Mouse (Mus musculus) embryonic stem cell, embryonic (primary cell): ENCODE results near the gene Taf3.

Experiments
- CTCF ChIA-PET, 4 experiments: fragments of 300-600 bp in 2 of 4; fragments of 350-600 bp in 2 of 4; sonication (Branson Sonifier 250); formaldehyde crosslinking; loops; one replicate each; lab custom pipeline; 2022; ENCODE audit warnings: inconsistent platforms in 2 of 4; lab: Charles Lee
- POLR2A ChIA-PET, 4 experiments: fragments of 300-600 bp in 2 of 4; fragments of 350-600 bp in 2 of 4; sonication (Branson Sonifier 250); formaldehyde crosslinking; loops; one replicate each; lab custom pipeline; 2022; ENCODE audit warnings: antibody characterized with exemption in 4 of 4, inconsistent platforms in 1 of 4; lab: Charles Lee

The Taf3 gene

DNA sequence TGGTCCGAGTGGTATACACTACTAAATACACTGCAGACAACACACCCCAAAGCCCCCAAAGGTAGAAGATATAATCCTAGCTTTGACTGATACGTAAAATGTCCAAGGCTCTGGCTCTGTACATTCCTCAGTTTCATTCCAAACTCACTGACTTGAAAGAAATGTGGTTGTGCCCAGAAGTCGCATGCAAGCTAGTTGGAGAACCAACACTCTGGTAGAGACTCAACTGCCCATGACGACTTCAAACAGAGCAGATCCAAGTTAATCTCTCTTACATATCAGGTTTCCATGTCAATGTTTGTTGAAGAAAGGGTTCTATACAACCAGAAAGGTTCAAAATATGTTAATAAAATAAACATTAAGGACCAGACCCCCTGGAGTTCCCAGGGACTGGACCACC, 60.1 kb downstream of the Taf3 start:
- ChIA-PET POLR2A (interaction anchor here in 3 of 4 experiments (0.6 to 1.1 kb wide), 3 partner anchors 59 to 809 kb away, joined by 3 read pairs; no protein-coding TSS in a partner anchor), CTCF (no interaction called here)

DNA sequence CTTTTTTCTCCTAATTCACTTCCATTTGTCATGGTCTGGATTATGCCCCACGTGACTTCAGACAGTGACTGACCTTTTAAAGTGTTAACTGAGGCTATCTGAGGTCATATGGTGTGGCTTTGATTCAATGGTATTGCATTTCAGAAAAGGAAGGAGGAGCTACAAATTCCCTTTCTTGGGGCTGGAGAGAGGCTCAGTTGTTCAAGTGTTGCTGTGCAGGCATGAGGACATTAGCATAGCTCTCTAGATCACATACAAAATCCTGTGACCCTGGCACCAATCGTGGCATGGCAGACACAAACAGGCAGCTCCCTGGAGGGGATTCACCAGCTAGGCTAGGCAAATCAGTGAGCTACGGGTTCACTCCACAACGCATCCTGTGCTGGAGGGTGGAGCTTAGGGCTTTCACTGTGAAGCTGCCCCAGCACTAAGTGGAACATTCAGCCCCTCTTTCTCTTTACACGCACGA, 62.4 kb downstream of the Taf3 start:
- POLR2A ChIA-PET: interaction anchor here in 3 of 4 experiments (0.8 to 1.7 kb wide), 20 partner anchors 10 to 150 kb away, joined by 3 to 9 read pairs (median 4); partner anchors contain the start of genes Atp5c1 (in 1 of the 3) and Kin (in 1 of the 3)
- CTCF ChIA-PET: interaction anchor here in 1 of 4 experiments (0.7 kb wide), 2 partner anchors 25 to 242 kb away, joined by 3 to 5 read pairs; no protein-coding TSS in a partner anchor

DNA sequence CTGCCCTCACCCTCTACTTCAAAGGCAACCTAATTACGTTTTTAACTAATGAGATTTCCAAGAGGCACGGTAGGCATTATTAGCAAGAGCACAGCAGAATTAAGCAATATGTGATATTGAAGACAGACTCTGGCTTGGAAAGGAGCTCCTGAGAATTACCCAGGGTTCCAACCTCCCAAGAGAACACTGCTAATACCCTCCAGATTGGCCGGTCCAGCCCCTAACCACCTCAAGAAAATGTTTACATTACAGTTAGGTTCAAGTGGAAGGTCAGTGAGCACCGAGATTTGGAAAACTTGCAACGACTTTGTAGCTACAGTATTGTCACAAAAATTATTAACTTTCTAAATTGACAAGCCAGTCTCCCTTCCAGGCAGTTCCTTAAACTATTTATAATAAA, 66.0 kb downstream of the Taf3 start:
- CTCF ChIA-PET: interaction anchor here in 1 of 4 experiments (0.6 kb wide), 1 partner anchor 98 kb away, joined by 3 read pairs; no protein-coding TSS in a partner anchor
- POLR2A ChIA-PET: no interaction called here

DNA sequence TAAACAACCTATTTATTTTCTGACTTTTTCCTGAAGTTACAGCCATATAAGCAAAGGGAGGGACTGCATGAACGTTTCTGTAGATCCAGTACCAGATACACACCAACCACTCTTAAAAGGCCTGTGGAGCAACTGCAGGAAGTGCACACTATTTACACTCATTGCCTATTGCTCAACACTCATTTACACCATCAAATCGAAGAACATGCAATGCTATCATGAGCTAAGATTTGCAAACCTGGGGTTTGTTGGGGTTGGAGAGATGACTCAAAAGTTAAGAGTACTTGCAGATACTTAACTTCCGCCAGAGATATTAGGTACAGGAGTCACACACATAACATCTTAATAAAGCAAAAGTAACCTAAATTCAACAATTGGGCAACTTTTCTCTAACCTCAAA, 76.5 kb downstream of the Taf3 start:
- ChIA-PET CTCF (no interaction called here), POLR2A (no interaction called here)

DNA sequence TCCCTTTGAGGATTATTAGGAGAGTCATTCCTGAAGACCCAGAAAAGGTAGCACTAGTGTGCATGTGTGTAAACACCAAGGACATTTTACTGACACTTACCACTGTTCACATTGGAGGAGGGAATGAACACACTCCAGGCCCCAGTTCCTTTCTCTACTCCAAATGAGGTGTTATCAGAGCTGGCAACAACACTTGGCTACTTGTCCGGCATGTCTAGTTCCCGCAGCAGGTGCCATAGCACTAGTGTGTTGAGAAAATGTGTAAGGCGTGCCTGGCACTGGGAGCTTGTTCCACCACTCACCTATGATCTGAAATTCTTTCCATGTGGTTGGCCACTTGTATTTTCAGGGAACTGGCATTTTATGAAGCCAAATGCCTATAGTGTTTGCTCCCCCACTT, 77.8 kb downstream of the Taf3 start:
- POLR2A ChIA-PET: no interaction called here
- CTCF ChIA-PET: no interaction called here

DNA sequence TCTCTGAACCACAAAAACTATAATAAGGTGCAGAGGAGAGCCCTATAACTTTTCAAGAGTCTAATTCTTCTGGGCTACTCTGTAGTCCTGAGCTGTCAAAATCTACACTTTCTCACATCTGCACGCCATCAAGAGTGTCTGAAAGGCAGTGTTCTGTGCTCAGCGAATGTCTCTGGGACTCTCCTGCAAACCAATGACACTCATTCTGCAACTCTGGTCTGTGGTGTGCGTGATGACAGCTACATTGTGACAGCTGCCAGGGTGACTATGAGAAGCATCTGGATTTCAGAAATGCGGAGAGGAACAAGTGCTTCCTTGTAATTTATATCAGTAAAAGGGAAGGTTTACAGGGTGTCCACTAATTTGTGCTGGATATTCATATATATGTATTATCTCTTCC, 78.2 kb downstream of the Taf3 start:
- ChIA-PET POLR2A (no interaction called here), CTCF (no interaction called here)

DNA sequence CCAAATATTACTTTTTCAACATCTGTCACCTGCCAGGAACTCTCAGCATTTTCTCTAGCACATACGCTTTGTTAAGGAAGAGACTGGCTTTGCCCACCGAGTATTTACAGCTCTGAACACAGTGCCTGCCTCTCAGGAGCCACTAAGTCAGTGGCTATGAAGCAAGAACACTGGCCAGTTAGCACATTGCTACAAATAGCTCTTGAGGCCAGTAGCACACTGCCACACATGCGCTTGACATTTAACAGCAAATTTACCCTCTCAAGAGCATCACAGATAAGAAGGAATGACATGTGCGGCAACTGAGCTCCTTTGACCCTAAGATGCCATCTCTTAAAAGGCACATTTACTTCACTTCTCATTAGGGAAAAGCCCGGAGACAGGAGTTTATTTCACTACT, 78.7 kb downstream of the Taf3 start:
- ChIA-PET CTCF (no interaction called here), POLR2A (no interaction called here)

DNA sequence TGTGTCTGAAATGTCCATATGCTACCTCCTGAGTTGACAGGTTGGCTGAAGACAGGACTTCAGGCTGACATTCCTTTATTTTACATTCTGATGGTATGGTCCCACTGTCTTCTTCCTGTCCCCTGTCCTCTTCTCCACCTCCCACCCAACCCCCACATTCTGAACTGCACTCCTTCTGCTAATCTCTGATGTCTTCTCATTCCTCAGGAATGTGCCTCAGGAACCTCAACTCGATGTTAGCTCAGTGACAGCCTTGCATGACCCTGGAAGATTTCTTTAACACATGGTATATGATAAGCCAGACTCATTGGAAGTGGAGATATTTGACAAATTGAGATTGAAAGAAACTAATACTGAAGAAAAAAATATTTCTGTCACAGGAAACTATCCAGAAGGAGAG, 81.8 kb downstream of the Taf3 start:
- POLR2A ChIA-PET: interaction anchor here in 2 of 4 experiments (0.7 to 1.0 kb wide), 3 partner anchors 9 to 13 kb away, joined by 3 read pairs; no protein-coding TSS in a partner anchor

DNA sequence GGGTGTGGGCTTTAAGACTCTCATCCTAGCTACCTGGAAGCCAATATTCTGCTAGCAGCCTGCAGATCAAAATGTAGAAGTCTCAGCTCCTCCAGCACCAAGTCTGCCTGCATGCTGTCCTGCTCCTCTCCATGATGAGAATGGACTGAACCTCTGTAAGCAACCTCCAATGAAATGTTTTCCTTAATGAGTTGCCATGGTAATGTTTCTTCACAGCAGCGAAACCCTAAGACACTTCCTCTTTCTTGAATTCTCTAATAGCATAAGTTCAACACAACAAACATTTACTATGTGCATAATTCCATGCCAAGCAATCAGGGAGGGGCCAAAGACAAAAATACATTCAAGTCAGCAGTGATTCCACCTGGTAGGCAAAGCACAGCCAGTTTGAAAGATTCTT, 82.8 kb downstream of the Taf3 start:
- POLR2A ChIA-PET: interaction anchor here in 1 of 4 experiments (0.5 to 1.3 kb wide), 2 partner anchors 70 to 79 kb away, joined by 3 to 7 read pairs; no protein-coding TSS in a partner anchor

More for the DNA sequence above, 81.8 kb downstream of the Taf3 start:
- CTCF ChIA-PET: interaction anchor here in 2 of 4 experiments (0.6 to 1.0 kb wide), 2 partner anchors 66 to 69 kb away, joined by 3 to 4 read pairs; no protein-coding TSS in a partner anchor

DNA sequence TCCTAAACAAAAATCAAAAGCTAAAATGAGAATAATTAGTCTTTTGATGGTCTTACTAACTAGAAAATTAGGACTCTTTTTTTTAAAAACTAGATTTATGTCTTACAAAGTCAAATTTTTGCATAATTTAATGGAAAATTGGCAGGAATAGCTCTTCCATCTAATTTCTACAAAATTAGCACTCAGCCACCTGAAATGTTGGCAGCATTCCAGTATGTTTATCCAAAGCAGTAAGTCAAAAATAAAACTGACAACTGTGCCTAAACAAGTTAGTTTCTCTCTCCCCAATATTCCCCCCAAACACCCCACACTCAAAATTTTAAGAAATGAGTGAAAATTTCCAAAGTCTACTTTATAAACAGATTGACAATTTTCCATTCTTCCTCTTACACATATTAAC, 85.5 kb downstream of the Taf3 start:
- CTCF ChIA-PET: no interaction called here

More for the DNA sequence above, 82.8 kb downstream of the Taf3 start:
- CTCF ChIA-PET: interaction anchor here in 1 of 4 experiments (1.0 kb wide), 1 partner anchor 70 kb away, joined by 3 read pairs; no protein-coding TSS in a partner anchor

DNA sequence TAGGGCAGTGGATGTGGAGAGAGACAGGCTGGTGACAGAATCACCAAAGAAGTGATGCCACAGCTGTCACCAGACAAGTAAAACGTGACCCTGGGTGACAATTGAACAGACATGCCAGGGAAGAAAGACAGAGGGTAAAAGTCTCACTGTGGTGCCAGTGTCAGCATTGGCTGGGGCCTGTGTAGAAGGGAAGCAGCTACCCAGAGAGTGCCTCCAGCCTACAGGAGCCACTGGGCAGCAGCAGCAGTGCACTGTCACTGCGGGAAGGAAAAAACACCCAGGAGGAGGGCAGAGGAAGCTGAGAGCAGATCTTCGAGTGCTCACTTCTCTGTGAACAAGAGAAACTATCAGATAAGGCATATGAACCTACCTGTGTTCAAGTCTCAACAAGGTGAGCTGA, 86.7 kb downstream of the Taf3 start:
- POLR2A ChIA-PET: interaction anchor here in 2 of 4 experiments (1.3 to 2.4 kb wide), 2 partner anchors 24 to 54 kb away, joined by 3 to 7 read pairs; no protein-coding TSS in a partner anchor
- CTCF ChIA-PET: interaction anchor here in 1 of 4 experiments (0.8 kb wide), 1 partner anchor 49 kb away, joined by 3 read pairs; no protein-coding TSS in a partner anchor

More for the DNA sequence above, 85.5 kb downstream of the Taf3 start:
- POLR2A ChIA-PET: interaction anchor here in 1 of 4 experiments (1.4 kb wide), 1 partner anchor 18 kb away, joined by 6 read pairs; no protein-coding TSS in a partner anchor

DNA sequence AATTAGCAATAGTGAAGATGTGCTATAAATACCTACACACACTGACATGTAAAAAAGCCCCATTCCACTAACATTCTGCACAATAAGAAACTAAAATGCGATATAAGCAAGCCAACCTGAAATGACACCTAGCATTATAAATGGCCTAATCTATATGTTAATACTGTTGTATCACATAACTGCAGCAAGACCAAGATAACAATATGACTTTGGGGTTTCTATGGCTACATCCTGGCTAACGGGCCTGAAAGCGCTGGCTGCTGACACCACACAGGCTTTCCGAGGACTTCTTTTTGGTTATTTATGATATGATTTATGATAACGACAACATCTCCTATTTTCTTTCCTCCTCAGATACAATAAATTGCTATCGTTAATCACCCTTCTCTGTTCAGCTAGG, 90.4 kb downstream of the Taf3 start:
- ChIA-PET POLR2A (interaction anchor here in 2 of 4 experiments (1.0 to 1.2 kb wide), 2 partner anchors 8 to 13 kb away, joined by 3 read pairs; no protein-coding TSS in a partner anchor), CTCF (no interaction called here)

DNA sequence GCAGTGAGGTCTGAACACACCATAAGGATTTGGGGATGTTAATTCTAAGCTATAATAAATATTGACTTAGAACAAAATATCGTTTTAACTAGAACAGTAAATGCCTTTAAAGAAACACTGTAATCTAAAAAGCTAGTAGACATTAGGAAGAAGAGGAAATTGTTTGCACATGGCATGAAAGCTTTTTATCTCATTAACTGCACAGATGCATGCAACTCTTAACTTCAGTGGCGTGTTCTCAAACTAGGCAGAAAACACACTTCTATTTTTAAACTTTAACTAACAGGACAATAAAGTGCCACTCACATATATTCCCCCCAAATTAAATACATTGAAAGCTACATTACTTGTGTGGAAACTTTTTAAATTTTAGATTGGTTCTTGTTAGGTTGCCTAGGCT, 91.8 kb downstream of the Taf3 start:
- ChIA-PET CTCF (no interaction called here), POLR2A (interaction anchor here in 2 of 4 experiments (1.0 to 2.4 kb wide), 6 partner anchors 9 to 123 kb away, joined by 3 to 9 read pairs (median 4); partner anchors contain the start of genes Atp5c1 (in 1 of the 2) and Kin (in 1 of the 2))

DNA sequence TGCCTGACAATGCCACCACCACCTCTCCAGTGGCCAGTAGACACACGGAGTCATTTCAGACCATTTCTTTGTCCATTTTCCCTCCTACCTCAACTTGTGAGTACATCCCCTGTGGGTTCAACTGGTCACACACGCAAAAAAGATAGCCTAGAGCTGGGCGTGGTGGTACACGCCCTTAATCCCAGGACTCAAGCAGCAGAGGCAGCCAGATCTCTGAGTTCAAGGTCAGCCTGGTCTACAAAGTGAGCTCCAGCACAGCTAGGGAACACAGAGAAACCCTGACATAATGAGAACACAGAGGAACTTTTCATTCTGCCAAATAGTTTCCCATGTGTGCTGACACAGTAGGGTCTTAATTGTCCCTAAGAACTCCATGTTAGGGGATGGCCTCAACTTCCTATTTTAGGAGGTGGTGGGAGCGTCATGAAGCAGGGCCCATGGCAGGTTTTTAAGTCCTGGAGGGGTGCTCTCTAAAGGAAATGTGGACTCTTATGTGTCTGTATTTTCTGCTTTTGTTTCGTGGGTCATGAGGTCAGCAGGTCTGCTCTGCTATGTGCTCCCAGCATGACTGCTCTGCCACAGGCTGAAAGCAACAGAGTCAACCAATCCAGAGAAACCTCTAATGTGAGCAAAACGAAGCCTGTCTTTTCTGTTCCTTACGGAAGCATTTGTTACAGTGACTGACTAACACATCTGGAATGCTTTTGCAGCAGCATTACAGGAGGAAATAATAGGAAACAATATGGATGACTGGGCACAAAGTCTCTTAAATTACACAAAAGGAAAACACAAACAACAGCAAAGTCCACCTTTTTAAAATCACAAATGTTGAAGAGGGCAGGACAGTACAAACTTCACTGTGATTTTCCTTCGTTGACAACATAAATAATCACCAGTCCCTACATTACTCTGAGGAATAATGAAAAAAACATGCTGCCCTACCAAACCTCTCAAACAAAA, 92.5 kb downstream of the Taf3 start:
- POLR2A ChIA-PET: interaction anchor here in 3 of 4 experiments (0.6 to 3.0 kb wide), 15 partner anchors 8 to 369 kb away, joined by 3 to 17 read pairs (median 4); partner anchors contain the start of genes Atp5c1 (in 1 of the 3) and Kin (in 1 of the 3)
- CTCF ChIA-PET: interaction anchor here in 3 of 4 experiments (0.6 to 0.9 kb wide), 3 partner anchors 10 to 72 kb away, joined by 3 to 4 read pairs (median 3); no protein-coding TSS in a partner anchor

DNA sequence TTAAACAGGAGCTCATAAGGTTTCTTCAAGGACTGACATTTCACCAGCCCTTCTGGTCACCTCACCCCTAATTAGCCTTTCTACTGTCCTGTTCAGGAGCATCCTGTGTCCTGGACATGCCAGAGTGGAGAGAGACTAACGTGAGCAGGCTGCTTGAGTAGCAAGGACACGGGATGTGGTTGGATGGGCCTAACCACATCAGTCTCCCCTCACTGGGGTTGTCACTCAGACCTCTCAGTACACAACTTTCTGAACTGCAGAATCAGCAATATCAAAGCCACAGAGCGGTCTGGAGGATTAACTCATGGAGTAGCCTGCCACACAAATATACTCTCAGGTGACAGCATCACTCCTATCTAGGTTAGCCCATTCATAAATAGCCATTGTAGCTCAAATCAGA, 101.7 kb downstream of the Taf3 start:
- POLR2A ChIA-PET: interaction anchor here in 2 of 4 experiments (0.7 to 2.3 kb wide), 5 partner anchors 8 to 83 kb away, joined by 3 to 12 read pairs (median 4); no protein-coding TSS in a partner anchor
- CTCF ChIA-PET: no interaction called here

DNA sequence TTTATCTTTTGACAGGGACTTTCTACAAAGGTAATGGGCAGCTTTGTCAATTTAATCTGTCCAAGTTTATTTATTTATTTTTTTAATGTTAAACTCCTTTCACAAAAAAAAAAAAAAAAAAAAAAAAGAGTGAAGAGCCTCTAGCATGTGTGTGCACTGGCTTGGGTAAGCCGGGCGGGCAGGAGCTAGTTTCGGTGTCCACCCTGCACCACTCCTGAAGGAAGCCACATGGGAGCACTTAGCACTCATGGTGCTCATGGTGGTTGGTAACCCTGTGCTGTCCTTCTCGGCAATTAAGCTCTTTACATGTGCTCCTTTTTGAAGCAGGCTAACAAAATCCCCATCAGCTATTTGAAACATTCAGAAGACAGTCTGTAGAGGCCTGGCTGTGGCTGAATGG, 102.8 kb downstream of the Taf3 start:
- POLR2A ChIA-PET: interaction anchor here (0.6 to 2.7 kb wide), 11 partner anchors 9 to 264 kb away, joined by 3 to 13 read pairs (median 4); no protein-coding TSS in a partner anchor
- CTCF ChIA-PET: interaction anchor here in 2 of 4 experiments (0.7 to 1.1 kb wide), 2 partner anchors 10 to 1612 kb away, joined by 3 to 4 read pairs; no protein-coding TSS in a partner anchor

DNA sequence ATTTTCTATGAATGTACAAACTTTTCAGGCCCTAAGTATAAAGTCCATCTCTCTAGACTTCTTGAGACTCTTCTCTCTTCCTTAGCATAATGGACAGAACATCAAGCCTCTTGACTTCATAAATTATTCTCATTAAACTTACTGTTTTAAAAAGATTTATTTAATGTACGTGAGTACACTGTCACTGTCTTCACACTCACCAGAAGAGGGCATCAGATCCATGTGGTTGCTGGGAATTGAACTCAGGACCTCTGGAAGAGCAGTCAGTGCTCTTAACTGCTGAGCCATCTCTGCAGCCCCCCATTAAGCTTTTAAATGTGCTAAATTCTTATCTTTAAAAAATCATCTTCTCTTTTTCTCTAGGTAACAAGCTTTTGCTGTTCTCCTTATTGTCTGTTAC, 105.4 kb downstream of the Taf3 start:
- ChIA-PET POLR2A (no interaction called here), CTCF (no interaction called here)

DNA sequence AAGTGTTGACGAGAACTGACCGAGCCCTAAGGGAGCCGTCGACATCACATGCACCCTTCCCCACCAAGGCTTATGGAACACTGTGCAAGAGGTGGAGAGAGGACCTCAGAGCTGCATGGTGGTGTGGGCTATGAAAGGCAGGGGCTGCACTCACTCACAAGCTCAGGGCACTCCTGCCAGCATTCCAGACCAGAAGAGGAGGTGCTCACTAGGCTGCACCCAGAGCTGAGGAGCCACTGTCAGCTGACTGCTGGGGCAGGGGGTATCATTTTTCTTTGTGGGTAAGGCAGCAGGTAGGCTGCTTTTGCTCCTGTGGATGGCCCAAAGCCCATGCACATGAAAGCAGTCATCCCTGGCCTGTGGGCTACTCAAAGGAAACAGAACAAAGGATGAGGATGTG, 109.1 kb downstream of the Taf3 start:
- ChIA-PET POLR2A (interaction anchor here in 2 of 4 experiments (0.7 to 1.8 kb wide), 4 partner anchors 12 to 47 kb away, joined by 3 to 4 read pairs (median 3); no protein-coding TSS in a partner anchor), CTCF (no interaction called here)
